Mouse (Mus musculus) embryonic facial prominence, embryonic 11.5 days (tissue): ENCODE measurements around the gene 4930522H14Rik. TPM values are rescaled to one million over a fixed set of nuclear protein-coding genes. Genes with fewer than 3 reads are reported as not detected.

Source experiments
- ATAC-seq: fragments of 200-750 bp; cut with Nextera tagmentation; replicated peaks from 2 replicates; pipeline ENCODE4 v1.8.0; 2017; ENCODE audit warnings: low read depth; ENCODE audit not compliant: insufficient number of reproducible peaks, low FRiP score, low TSS enrichment
- DNase-seq: peaks from one replicate; pipeline ENCODE4 v3.0.0-alpha.2; 2015; ENCODE audit warnings: low spot score
- H3K27ac ChIP-seq: fragments of 300-500 bp; sonication (generic); replicated peaks from 2 replicates; pipeline ENCODE4 v1.5.1; 2014; ENCODE audit warnings: mild to moderate bottlenecking, low read depth, low read length, control low read depth
- H3K27me3 ChIP-seq: fragments of 300-500 bp; sonication (generic); 2 replicates; pipeline ENCODE4 v1.6.1; 2014; ENCODE audit warnings: mild to moderate bottlenecking, low read length, moderate library complexity, mixed read lengths; ENCODE audit not compliant: control insufficient read depth, insufficient read depth
- H3K36me3 ChIP-seq: fragments of 300-500 bp; sonication (generic); replicated peaks from 2 replicates; pipeline ENCODE4 v1.6.1; 2014; ENCODE audit warnings: low read depth, mild to moderate bottlenecking, low read length, moderate library complexity, mixed read lengths; ENCODE audit not compliant: control insufficient read depth, insufficient read depth
- H3K4me1 ChIP-seq: fragments of 300-500 bp; sonication (generic); 2 replicates; pipeline ENCODE4 v1.6.1; 2014; ENCODE audit warnings: low read length, mixed read lengths; ENCODE audit not compliant: control insufficient read depth, insufficient read depth
- H3K4me2 ChIP-seq: fragments of 300-500 bp; sonication (generic); 2 replicates; pipeline ENCODE4 v1.6.1; 2014; ENCODE audit warnings: low read depth, mild to moderate bottlenecking, control low read depth, low read length, moderate library complexity
- H3K4me3 ChIP-seq: fragments of 300-500 bp; sonication (generic); 2 replicates; pipeline ENCODE4 v1.5.1; 2014; ENCODE audit warnings: low read depth, low read length, control low read depth
- H3K9ac ChIP-seq: fragments of 300-500 bp; sonication (generic); replicated peaks from 2 replicates; pipeline ENCODE4 v1.6.1; 2014; ENCODE audit warnings: mild to moderate bottlenecking, control low read depth, low read length
- H3K9me3 ChIP-seq: fragments of 300-500 bp; sonication (generic); replicated peaks from 2 replicates; pipeline ENCODE4 v1.6.1; 2016; ENCODE audit warnings: mild to moderate bottlenecking, low read length, inconsistent platforms, mixed read lengths; ENCODE audit not compliant: control insufficient read depth
- WGBS: fragments of 180-500 bp; shearing (Covaris S2); extraction: QIAGEN DNeasy Blood & Tissue Kit; methylation state at CpG from one replicate; pipeline ENCODE4 v1.1.7; 2014; 5-methylcytosine and 5-hydroxymethylcytosine counted together
- polyA plus RNA-seq: library from polyadenylated mRNA; unstranded; fragments of >200 nt; fragmentation: Nextera tagmentation; extraction: Ambion mirVana; gene quantifications from 2 replicates; pipeline ENCODE4 v1.2.1, GENCODE M21; 2014

The 4930522H14Rik gene
- polyA plus RNA-seq, 1 experiment from 2014 or later = not detected

DNA sequence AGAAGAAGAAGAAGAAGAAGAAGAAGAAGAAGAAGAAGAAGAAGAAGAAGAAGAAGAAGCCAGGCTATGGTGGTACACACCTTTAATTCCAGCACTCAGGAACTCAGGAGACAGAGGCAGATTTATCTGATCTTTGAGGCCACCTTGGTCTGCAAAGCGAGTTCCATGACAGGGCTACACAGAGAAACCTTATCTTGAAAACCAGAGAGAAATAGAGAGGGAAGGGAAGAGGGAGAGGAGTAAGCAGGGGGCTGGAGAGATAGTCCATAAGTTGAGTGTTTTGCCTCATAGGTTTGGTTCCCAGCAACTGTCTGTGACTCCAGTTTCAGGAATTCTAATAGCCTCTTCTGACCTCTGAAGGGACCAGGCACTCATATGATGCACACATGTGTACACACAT, 42.3 kb downstream of the 4930522H14Rik start:
- WGBS = 88% methylated on average over 1 of the region's 1 CpGs
- Histone ChIP-seq H3K27ac (no peak overlapping the region), H3K36me3 (no peaks in the 10 kb centered on the region), H3K9ac (no peak overlapping the region), H3K4me2 (no peak overlapping the region), H3K27me3 (no peaks in the 10 kb centered on the region), H3K4me3 (no peak overlapping the region), H3K4me1 (no peaks in the 10 kb centered on the region), H3K9me3 (no peaks in the 10 kb centered on the region)
- DNase-seq = no peak
- no peak for ATAC-seq

- ATAC-seq (no peak), DNase-seq (no peak)
- Histone ChIP-seq H3K27ac (no peak within 1 kb of the TSS), H3K4me2 (no peak within 1 kb of the TSS), H3K4me1 (no peaks in the 10 kb centered on the region), H3K27me3 (no peaks in the 10 kb centered on the region), H3K9ac (no peak within 1 kb of the TSS), H3K36me3 (no peaks in the 10 kb centered on the region), H3K4me3 (no peak within 1 kb of the TSS), H3K9me3 (no peaks in the 10 kb centered on the region)
- WGBS = 83% methylated on average over 3 of the region's 3 CpGs
Observed at GRCm38 (mm10) chr4:109484621-109485020, 46.5 kb downstream of the 4930522H14Rik start, which contains the start of gene Rnf11. Rnf11 (minus strand) TSS chr4:109484728.

- DNase-seq = no peak
- H3K9ac ChIP-seq = no peak overlapping the region
- no peak for ATAC-seq
Observed at GRCm38 (mm10) chr4:109482701-109483100, 48.4 kb downstream of the 4930522H14Rik start.

DNA sequence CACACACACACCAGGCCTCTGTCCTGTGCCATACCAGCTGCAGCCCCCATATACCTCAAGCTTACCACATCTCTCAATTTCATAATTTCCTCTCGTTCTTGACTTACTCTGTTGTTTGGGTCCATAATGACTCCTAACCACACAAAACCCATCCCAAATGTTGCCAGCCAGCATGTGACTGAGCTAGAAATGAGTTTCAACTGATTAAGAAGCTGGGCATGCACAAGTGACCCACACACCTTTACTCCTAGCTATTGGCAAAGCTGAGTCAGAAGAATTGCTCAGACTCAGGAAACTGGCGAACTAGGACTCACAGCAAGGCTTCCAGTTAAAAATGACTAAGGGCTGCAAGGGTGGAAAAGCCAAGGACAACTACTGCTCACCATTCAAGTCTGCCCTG, 49.7 kb downstream of the 4930522H14Rik start:
- 77% methylated on average over 2 of the region's 2 CpGs for WGBS
- ATAC-seq = no peak
- H3K27ac ChIP-seq = no peak overlapping the region
- H3K9me3 ChIP-seq = no peaks in the 10 kb centered on the region
- no peaks in the 10 kb centered on the region for H3K27me3 ChIP-seq
- H3K9ac ChIP-seq = no peak overlapping the region
- H3K4me3 ChIP-seq = no peak overlapping the region
- no peaks in the 10 kb centered on the region for H3K36me3 ChIP-seq
- DNase-seq = no peak
- no peaks in the 10 kb centered on the region for H3K4me1 ChIP-seq
- H3K4me2 ChIP-seq = no peak overlapping the region

More at GRCm38 (mm10) chr4:109482701-109483100, 48.4 kb downstream of the 4930522H14Rik start:
- Histone ChIP-seq H3K27ac (no peak overlapping the region), H3K4me2 (no peak overlapping the region), H3K36me3 (no peaks in the 10 kb centered on the region), H3K4me3 (no peak overlapping the region), H3K9me3 (no peaks in the 10 kb centered on the region), H3K4me1 (no peaks in the 10 kb centered on the region), H3K27me3 (no peaks in the 10 kb centered on the region)
- 93% methylated on average over 1 of the region's 1 CpGs for WGBS

- Histone ChIP-seq H3K9ac (no peak overlapping the region), H3K27ac (no peak overlapping the region), H3K4me1 (peaks cover 4% of the 10 kb centered on the region; the same call in 1 of the 2 replicates), H3K36me3 (no peaks in the 10 kb centered on the region), H3K27me3 (no peaks in the 10 kb centered on the region), H3K9me3 (no peaks in the 10 kb centered on the region), H3K4me3 (no peak overlapping the region), H3K4me2 (no peak overlapping the region)
- DNase-seq (no peak), ATAC-seq (no peak)
- 90% methylated on average over 3 of the region's 3 CpGs for WGBS
Observed at GRCm38 (mm10) chr4:109477454-109477853, 53.6 kb downstream of the 4930522H14Rik start.

- ATAC-seq = peak; percentile 99
- Histone ChIP-seq H3K4me2 (peak overlapping the region; percentile 64), H3K4me1 (peaks cover 4% of the 10 kb centered on the region; the same call in 1 of the 2 replicates), H3K9ac (peak overlapping the region; percentile 96), H3K27me3 (no peaks in the 10 kb centered on the region), H3K36me3 (no peaks in the 10 kb centered on the region), H3K4me3 (peak overlapping the region; percentile 96), H3K9me3 (no peaks in the 10 kb centered on the region), H3K27ac (peak overlapping the region; percentile 92)
- peak; percentile 93 for DNase-seq
- under 1% methylated on average over 36 of the region's 39 CpGs for WGBS
Observed at GRCm38 (mm10) chr4:109476554-109477014, 54.5 kb downstream of the 4930522H14Rik start.

- Histone ChIP-seq H3K4me1 (peaks cover 4% of the 10 kb centered on the region; the same call in 1 of the 2 replicates), H3K27ac (peak overlapping the region; percentile 92), H3K36me3 (no peaks in the 10 kb centered on the region), H3K4me2 (peak overlapping the region; percentile 64), H3K9ac (peak overlapping the region; percentile 96), H3K4me3 (peak overlapping the region; percentile 96), H3K27me3 (no peaks in the 10 kb centered on the region), H3K9me3 (no peaks in the 10 kb centered on the region)
- WGBS = under 1% methylated on average over 50 of the region's 68 CpGs
- ATAC-seq (peak; percentile 82), DNase-seq (peak; percentile 43)
Observed at GRCm38 (mm10) chr4:109475577-109476553, 55.2 kb downstream of the 4930522H14Rik start.

- Histone ChIP-seq H3K4me2 (peak overlapping the region; percentile 64), H3K27ac (no peak overlapping the region), H3K4me3 (peak overlapping the region; percentile 96), H3K27me3 (no peaks in the 10 kb centered on the region), H3K4me1 (peaks cover 4% of the 10 kb centered on the region; the same call in 1 of the 2 replicates), H3K36me3 (no peaks in the 10 kb centered on the region), H3K9me3 (no peaks in the 10 kb centered on the region), H3K9ac (no peak overlapping the region)
- DNase-seq (no peak), ATAC-seq (no peak)
- WGBS = 59% methylated on average over 2 of the region's 2 CpGs
Observed at GRCm38 (mm10) chr4:109475078-109475477, 56.0 kb downstream of the 4930522H14Rik start.
